Mouse (Mus musculus) MEL (cell line): ENCODE data around the gene Olfr1093. TPM values are rescaled to one million over a fixed set of nuclear protein-coding genes. Genes with fewer than 3 reads are reported as not detected.

Experiments used
- DNase-seq: peaks from one replicate; pipeline ENCODE4 v3.0.0; 2011; ENCODE audit warnings: low read depth, low spot score
- H3K27ac ChIP-seq: 2 replicates; pipeline ENCODE4 v1.5.1; 2012; ENCODE audit warnings: low read depth, mild to moderate bottlenecking, control low read depth, low read length, moderate library complexity; ENCODE audit not compliant: control insufficient read depth
- H3K27me3 ChIP-seq, 2 experiments: fragments of 150-350 bp in 1 of 2; sonication (generic) in 1 of 2; 2 replicates each; pipeline ENCODE4 v1.6.1; 2012; ENCODE audit warnings: low read length in 2 of 2, mild to moderate bottlenecking in 2 of 2, improper control_type of control experiment in 1 of 2, moderate library complexity in 1 of 2; ENCODE audit not compliant: insufficient read depth in 2 of 2, control insufficient read depth in 1 of 2
- H3K36me3 ChIP-seq, 2 experiments: 2 replicates each; pipeline ENCODE4 v1.6.1; 2012 to 2014; ENCODE audit warnings: low read length in 2 of 2, improper control_type of control experiment in 1 of 2, inconsistent platforms in 1 of 2, mild to moderate bottlenecking in 1 of 2; ENCODE audit not compliant: insufficient read depth in 2 of 2, control insufficient read depth in 1 of 2
- H3K4me1 ChIP-seq, 2 experiments: fragments of 150-350 bp in 1 of 2; sonication (generic) in 1 of 2; 2 replicates each; pipeline ENCODE4 v1.6.1; 2012; ENCODE audit warnings: low read length in 2 of 2, improper control_type of control experiment in 1 of 2, mild to moderate bottlenecking in 1 of 2; ENCODE audit not compliant: insufficient read depth in 2 of 2, control insufficient read depth in 1 of 2
- H3K4me3 ChIP-seq, 2 experiments: fragments of 150-350 bp in 1 of 2; sonication (generic) in 1 of 2; 2 replicates each; pipeline ENCODE4 v1.5.1; 2012; ENCODE audit warnings: low read depth in 2 of 2, low read length in 2 of 2, mild to moderate bottlenecking in 2 of 2, moderate library complexity in 2 of 2, control low read depth in 1 of 2, improper control_type of control experiment in 1 of 2; ENCODE audit not compliant: control insufficient read depth in 1 of 2, insufficient read depth in 1 of 2
- H3K79me2 ChIP-seq: 2 replicates; pipeline ENCODE4 v1.6.1; 2012; ENCODE audit warnings: mild to moderate bottlenecking, low read length, moderate library complexity; ENCODE audit not compliant: control insufficient read depth, poor library complexity, insufficient read depth
- H3K9ac ChIP-seq: 2 replicates; pipeline ENCODE4 v1.6.1; 2012; ENCODE audit warnings: low read depth, mild to moderate bottlenecking, control low read depth, low read length, moderate library complexity; ENCODE audit not compliant: control insufficient read depth, poor library complexity, severe bottlenecking
- H3K9me3 ChIP-seq: fragments of 150-350 bp; sonication (generic); replicated peaks from 2 replicates; pipeline ENCODE4 v1.6.1; 2012; ENCODE audit warnings: mild to moderate bottlenecking, low read length, improper control_type of control experiment, moderate library complexity; ENCODE audit not compliant: insufficient read depth
- BHLHE40 ChIP-seq: IDR thresholded peaks from 2 replicates; pipeline ENCODE4 v1.6.1; 2012; ENCODE audit warnings: low read depth, mild to moderate bottlenecking, inconsistent platforms, low read length, improper control_type of control experiment, borderline replicate concordance
- CHD1 ChIP-seq: IDR thresholded peaks from 2 replicates; pipeline ENCODE4 v1.6.1; 2012; ENCODE audit warnings: low read depth, mild to moderate bottlenecking, inconsistent platforms, low read length, improper control_type of control experiment
- CTCF ChIP-seq, 3 experiments: IDR thresholded peaks in 2 of 3; conservative IDR thresholded peaks in 1 of 3; 2 replicates each; pipeline ENCODE4 v1.5.1; 2011 to 2012; ENCODE audit warnings: low read length in 3 of 3, low read depth in 2 of 3, mild to moderate bottlenecking in 2 of 3, improper control_type of control experiment in 1 of 3, inconsistent platforms in 1 of 3, mixed read lengths in 1 of 3, moderate library complexity in 1 of 3; ENCODE audit not compliant: control insufficient read depth in 1 of 3, insufficient read depth in 1 of 3, poor library complexity in 1 of 3, severe bottlenecking in 1 of 3
- E2F4 ChIP-seq: IDR thresholded peaks from 2 replicates; pipeline ENCODE4 v1.6.1; 2011; ENCODE audit warnings: low read depth, low read length, improper control_type of control experiment, borderline replicate concordance
- ELF1 ChIP-seq: IDR thresholded peaks from 2 replicates; pipeline ENCODE4 v1.6.1; 2014; ENCODE audit warnings: low read depth, mild to moderate bottlenecking, inconsistent platforms, low read length, improper control_type of control experiment, moderate library complexity
- ETS1 ChIP-seq: IDR thresholded peaks from 2 replicates; pipeline ENCODE4 v1.6.1; 2012; ENCODE audit warnings: low read depth, mild to moderate bottlenecking, inconsistent platforms, low read length, improper control_type of control experiment, moderate library complexity
- GABPA ChIP-seq: IDR thresholded peaks from 2 replicates; pipeline ENCODE4 v1.6.1; 2012; ENCODE audit warnings: low read depth, mild to moderate bottlenecking, inconsistent platforms, low read length, improper control_type of control experiment, moderate library complexity
- JUND ChIP-seq: IDR thresholded peaks from 2 replicates; pipeline ENCODE4 v1.6.1; 2011; ENCODE audit warnings: low read depth, mild to moderate bottlenecking, improper control_type of control experiment, low read length
- KAT2A ChIP-seq: conservative IDR thresholded peaks from 2 replicates; pipeline ENCODE4 v1.6.1; 2012; ENCODE audit warnings: low read depth, low read length, improper control_type of control experiment, inconsistent platforms
- MAFK ChIP-seq: IDR thresholded peaks from 2 replicates; pipeline ENCODE4 v1.6.1; 2011; ENCODE audit warnings: low read depth, mild to moderate bottlenecking, low read length, improper control_type of control experiment, borderline replicate concordance
- MAX ChIP-seq: IDR thresholded peaks from 2 replicates; pipeline ENCODE4 v1.6.1; 2011; ENCODE audit warnings: low read length, improper control_type of control experiment
- MEF2A ChIP-seq: IDR thresholded peaks from 2 replicates; pipeline ENCODE4 v1.6.1; 2014; ENCODE audit warnings: low read depth, mild to moderate bottlenecking, inconsistent platforms, low read length, improper control_type of control experiment; ENCODE audit not compliant: poor library complexity, insufficient replicate concordance, severe bottlenecking; ENCODE audit errors: extremely low read depth
- MXI1 ChIP-seq: IDR thresholded peaks from 2 replicates; pipeline ENCODE4 v1.6.1; 2011; ENCODE audit warnings: mild to moderate bottlenecking, low read depth, low read length, improper control_type of control experiment
- POLR2A ChIP-seq, 2 experiments: IDR thresholded peaks; 2 replicates each; pipeline ENCODE4 v1.6.1; 2011 to 2012; ENCODE audit warnings: low read length in 2 of 2, mild to moderate bottlenecking in 2 of 2, control low read depth in 1 of 2, improper control_type of control experiment in 1 of 2, low read depth in 1 of 2, moderate library complexity in 1 of 2; ENCODE audit not compliant: control insufficient read depth in 1 of 2, insufficient read depth in 1 of 2, poor library complexity in 1 of 2
- RAD21 ChIP-seq: IDR thresholded peaks from 2 replicates; pipeline ENCODE4 v1.6.1; 2011; ENCODE audit warnings: mild to moderate bottlenecking, low read depth, low read length, improper control_type of control experiment
- SIN3A ChIP-seq: IDR thresholded peaks from 2 replicates; pipeline ENCODE4 v1.6.1; 2012; ENCODE audit warnings: low read length, improper control_type of control experiment, inconsistent platforms
- UBTF ChIP-seq: IDR thresholded peaks from 2 replicates; pipeline ENCODE4 v1.6.1; 2012; ENCODE audit warnings: low read depth, mild to moderate bottlenecking, inconsistent platforms, low read length, improper control_type of control experiment, moderate library complexity, borderline replicate concordance; ENCODE audit not compliant: insufficient read depth
- USF1 ChIP-seq: IDR thresholded peaks from 2 replicates; pipeline ENCODE4 v1.6.1; 2014; ENCODE audit warnings: low read depth, mild to moderate bottlenecking, inconsistent platforms, low read length, improper control_type of control experiment, moderate library complexity
- USF2 ChIP-seq, 2 experiments: IDR thresholded peaks; 2 replicates each; pipeline ENCODE4 v1.6.1; 2011 to 2012; ENCODE audit warnings: improper control_type of control experiment in 2 of 2, low read length in 2 of 2, borderline replicate concordance in 1 of 2, inconsistent platforms in 1 of 2, low read depth in 1 of 2, mild to moderate bottlenecking in 1 of 2; ENCODE audit not compliant: insufficient read depth in 1 of 2
- ZKSCAN1 ChIP-seq: IDR thresholded peaks from 2 replicates; pipeline ENCODE4 v1.6.1; 2012; ENCODE audit warnings: low read depth, mild to moderate bottlenecking, inconsistent platforms, low read length, improper control_type of control experiment, moderate library complexity
- ZMIZ1 ChIP-seq: IDR thresholded peaks from 2 replicates; pipeline ENCODE4 v1.6.1; 2012; ENCODE audit warnings: low read depth, mild to moderate bottlenecking, inconsistent platforms, low read length, improper control_type of control experiment, moderate library complexity
- ZNF384 ChIP-seq: IDR thresholded peaks from 2 replicates; pipeline ENCODE4 v1.6.1; 2012; ENCODE audit warnings: low read depth, mild to moderate bottlenecking, inconsistent platforms, low read length, improper control_type of control experiment
- polyA plus RNA-seq, 2 experiments: library from polyadenylated mRNA; stranded (reverse) in 1 of 2; unstranded in 1 of 2; fragments of >175 nt in 1 of 2; fragments of >200 nt in 1 of 2; gene quantifications; 2 replicates each; pipeline versions ENCODE4 v1.2.1 to v1.2.4; 2012; ENCODE audit warnings: low replicate concordance in 2 of 2, low read depth in 1 of 2; ENCODE audit not compliant: insufficient read length in 2 of 2, insufficient read depth in 1 of 2, missing spikeins in 1 of 2
- total RNA-seq: library from RNA; depleted of rRNA; stranded (reverse); fragments of 300-350 nt; gene quantifications from 2 replicates; pipeline ENCODE4 v1.2.3, GENCODE M21; 2012

Olfr1093 gene
- total and polyA plus RNA-seq, 3 experiments, result not detected

DNA sequence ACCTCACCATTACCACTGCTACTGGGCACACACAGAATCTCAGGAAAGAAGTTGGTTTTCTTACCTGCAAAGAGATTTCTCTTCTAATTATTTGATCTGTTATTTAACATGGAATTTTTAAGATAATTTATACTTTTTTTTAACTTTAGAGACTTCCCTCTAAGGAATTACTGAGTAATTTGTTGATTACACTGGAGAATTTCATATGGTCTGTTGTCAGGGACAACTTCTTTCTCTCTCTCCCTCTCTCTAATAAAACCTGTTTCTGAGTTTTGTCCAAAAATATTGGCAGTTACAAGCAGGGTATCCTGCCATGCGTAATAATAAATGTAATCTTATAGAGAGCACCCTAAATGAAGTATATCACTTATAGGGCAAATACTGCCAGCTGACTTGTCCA is 23.4 kb upstream of the Olfr1093 start, which contains the start of gene Olfr1090:
Gene Olfr1090 (minus strand): TSS at position 101 of the 400 bp plus-strand sequence.
- no peaks in the 10 kb centered on the region for H3K79me2 ChIP-seq
- DNase-seq, result no peak
- no peaks in the 10 kb centered on the region for H3K9me3 ChIP-seq
- H3K4me1 ChIP-seq, result no peaks in the 10 kb centered on the region
- TF ChIP-seq CHD1 (no peak), ZKSCAN1 (no peak), BHLHE40 (no peak), MAX (no peak), POLR2A (IDR thresholded peaks at IDR 0.05; ENCODE audit: control insufficient read depth in 1 of 2, insufficient read depth in 1 of 2, low read depth in 1 of 2, low read length in 2 of 2, poor library complexity in 1 of 2) (no peak), CTCF (IDR thresholded peaks at IDR 0.05 in 2 of 3, conservative IDR thresholded peaks at IDR 0.05 in 1 of 3; ENCODE audit: control insufficient read depth in 1 of 3, insufficient read depth in 1 of 3, low read depth in 2 of 3, low read length in 3 of 3, poor library complexity in 1 of 3, severe bottlenecking in 1 of 3) (no peak)
- H3K36me3 ChIP-seq, result no peaks in the 10 kb centered on the region
- H3K27ac ChIP-seq, result no peak within 1 kb of the TSS
- no peak within 1 kb of the TSS for H3K4me3 ChIP-seq
- H3K27me3 ChIP-seq, result no peaks in the 10 kb centered on the region
- H3K9ac ChIP-seq, result no peak within 1 kb of the TSS

GRCm38 (mm10) chr2:86761050-86761449 is 21.2 kb upstream of the Olfr1093 start:
- DNase-seq, result no peak
- Histone ChIP-seq H3K9ac (no peak overlapping the region), H3K9me3 (no peaks in the 10 kb centered on the region), H3K79me2 (no peaks in the 10 kb centered on the region), H3K27me3 (no peaks in the 10 kb centered on the region), H3K36me3 (no peaks in the 10 kb centered on the region), H3K4me3 (no peak overlapping the region), H3K27ac (no peak overlapping the region), H3K4me1 (no peaks in the 10 kb centered on the region)
- TF ChIP-seq RAD21 (no peak), UBTF (no peak), E2F4 (no peak), MXI1 (no peak), ZNF384 (no peak), GABPA (no peak), ZMIZ1 (no peak), CHD1 (no peak), USF1 (no peak), USF2 (IDR thresholded peaks at IDR 0.05; ENCODE audit: borderline replicate concordance in 1 of 2, insufficient read depth in 1 of 2, low read depth in 1 of 2, low read length in 2 of 2) (no peak), MAFK (no peak), ETS1 (no peak), JUND (no peak), MEF2A (no peak), SIN3A (no peak), POLR2A (IDR thresholded peaks at IDR 0.05; ENCODE audit: control insufficient read depth in 1 of 2, insufficient read depth in 1 of 2, low read depth in 1 of 2, low read length in 2 of 2, poor library complexity in 1 of 2) (no peak), KAT2A (no peak), ELF1 (no peak)
- TF ChIP-seq, all 39 proteins: peak for 0
